Mouse (Mus musculus) myocyte (in vitro differentiated cells): ENCODE data around the gene Ctf2.

Experiments used
- E2F4 ChIP-seq: IDR thresholded peaks from one replicate; pipeline ENCODE4 v1.6.1; 2011; ENCODE audit warnings: mild to moderate bottlenecking, control low read depth, moderate library complexity; ENCODE audit not compliant: insufficient read depth
- MAX ChIP-seq: IDR thresholded peaks from one replicate; pipeline ENCODE4 v1.6.1; 2011; ENCODE audit warnings: low read depth, mild to moderate bottlenecking, control low read depth
- MYOD1 ChIP-seq, 3 experiments: IDR thresholded peaks; one replicate each; pipeline ENCODE4 v1.6.1; 2011; ENCODE audit warnings: control low read depth in 2 of 3, low read depth in 2 of 3, mild to moderate bottlenecking in 2 of 3, moderate library complexity in 1 of 3; ENCODE audit not compliant: insufficient read length in 2 of 3, control insufficient read depth in 1 of 3
- MYOG ChIP-seq, 3 experiments: IDR thresholded peaks; one replicate each; pipeline ENCODE4 v1.6.1; 2011; ENCODE audit warnings: control low read depth in 2 of 3, low read depth in 2 of 3, mild to moderate bottlenecking in 2 of 3; ENCODE audit not compliant: insufficient read length in 2 of 3, control insufficient read depth in 1 of 3, insufficient read depth in 1 of 3
- POLR2A ChIP-seq: IDR thresholded peaks from one replicate; pipeline ENCODE4 v1.6.1; 2011; ENCODE audit warnings: low read depth, mild to moderate bottlenecking, control low read depth, moderate library complexity; ENCODE audit not compliant: insufficient read length
- POLR2AphosphoS2 ChIP-seq: IDR thresholded peaks from one replicate; pipeline ENCODE4 v1.6.1; 2011; ENCODE audit warnings: low read depth, control low read depth; ENCODE audit not compliant: insufficient read length
- REST ChIP-seq: IDR thresholded peaks from one replicate; pipeline ENCODE4 v1.6.1; 2011; ENCODE audit warnings: mild to moderate bottlenecking, control low read depth, moderate library complexity; ENCODE audit not compliant: insufficient read depth, insufficient read length
- SRF ChIP-seq: IDR thresholded peaks from one replicate; pipeline ENCODE4 v1.6.1; 2011; ENCODE audit warnings: low read depth; ENCODE audit not compliant: control insufficient read depth, insufficient read length
- TCF12 ChIP-seq: IDR thresholded peaks from one replicate; pipeline ENCODE4 v1.6.1; 2011; ENCODE audit warnings: mild to moderate bottlenecking, control low read depth; ENCODE audit not compliant: poor library complexity, insufficient read depth, severe bottlenecking
- USF1 ChIP-seq: IDR thresholded peaks from one replicate; pipeline ENCODE4 v1.6.1; 2011; ENCODE audit warnings: low read depth, mild to moderate bottlenecking, control low read depth, moderate library complexity

DNA sequence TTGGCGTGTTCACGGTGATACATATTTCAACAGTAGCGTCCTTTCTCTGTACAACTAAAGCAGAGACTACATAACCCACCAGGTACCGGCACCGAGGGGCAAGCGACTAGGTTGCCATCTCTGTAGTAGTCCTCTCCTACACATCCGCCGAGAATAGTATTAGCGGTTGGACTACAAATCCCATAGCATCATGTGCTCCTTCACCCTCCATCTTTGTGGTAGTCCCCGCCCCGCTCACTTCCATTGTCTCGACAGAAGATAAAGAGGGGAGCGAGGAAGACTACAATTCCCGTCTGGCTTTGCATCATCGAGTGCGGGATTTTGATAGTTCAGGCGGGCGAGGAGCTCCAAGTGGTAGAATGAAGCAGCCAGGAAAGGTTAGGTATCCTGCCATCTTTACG, 13.3 kb upstream of the Ctf2 start:
- TF ChIP-seq E2F4 (no peak), POLR2AphosphoS2 (no peak), TCF12 (no peak), POLR2A (peak; percentile 46), MYOD1 (IDR thresholded peaks at IDR 0.05; ENCODE audit: control insufficient read depth in 1 of 3, insufficient read length in 2 of 3, low read depth in 2 of 3) (no peak), MYOG (IDR thresholded peaks at IDR 0.05; ENCODE audit: control insufficient read depth in 1 of 3, insufficient read depth in 1 of 3, insufficient read length in 2 of 3, low read depth in 2 of 3) (no peak), USF1 (peak; percentile 61), SRF (no peak), MAX (no peak), REST (no peak)
